Mouse (Mus musculus) frontal cortex, postnatal 36 days (tissue): Measurements from ENCODE around the gene Frmd4a.
A peak's percentile ranks its signal among the peaks of the same experiment; 100 is the strongest.

Source experiments
- DNase-seq, 2 experiments: peaks; one replicate each; pipeline ENCODE4 v3.0.0; 2022; ENCODE audit warnings: low spot score in 2 of 2

Gene Frmd4a

DNA sequence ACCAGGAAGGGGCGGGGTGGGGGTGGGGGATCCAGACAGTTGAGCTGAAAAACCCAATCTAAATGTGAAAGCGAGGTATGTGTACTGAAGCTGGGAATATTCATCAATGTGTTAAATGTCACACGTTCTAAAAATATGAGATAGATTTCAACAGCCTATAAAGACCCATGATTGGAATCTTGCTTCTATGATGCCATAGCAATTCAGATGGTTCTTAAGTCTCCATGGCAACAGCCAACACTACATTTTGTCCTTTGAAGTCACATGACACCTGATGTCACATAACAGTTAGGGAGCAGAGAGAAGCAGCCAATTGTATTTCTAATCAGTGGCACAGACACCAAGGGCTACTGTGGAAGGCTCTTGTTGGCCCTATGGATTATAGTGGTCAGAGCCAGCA, 120.0 kb downstream of the Frmd4a start:
- no peak for DNase-seq

DNA sequence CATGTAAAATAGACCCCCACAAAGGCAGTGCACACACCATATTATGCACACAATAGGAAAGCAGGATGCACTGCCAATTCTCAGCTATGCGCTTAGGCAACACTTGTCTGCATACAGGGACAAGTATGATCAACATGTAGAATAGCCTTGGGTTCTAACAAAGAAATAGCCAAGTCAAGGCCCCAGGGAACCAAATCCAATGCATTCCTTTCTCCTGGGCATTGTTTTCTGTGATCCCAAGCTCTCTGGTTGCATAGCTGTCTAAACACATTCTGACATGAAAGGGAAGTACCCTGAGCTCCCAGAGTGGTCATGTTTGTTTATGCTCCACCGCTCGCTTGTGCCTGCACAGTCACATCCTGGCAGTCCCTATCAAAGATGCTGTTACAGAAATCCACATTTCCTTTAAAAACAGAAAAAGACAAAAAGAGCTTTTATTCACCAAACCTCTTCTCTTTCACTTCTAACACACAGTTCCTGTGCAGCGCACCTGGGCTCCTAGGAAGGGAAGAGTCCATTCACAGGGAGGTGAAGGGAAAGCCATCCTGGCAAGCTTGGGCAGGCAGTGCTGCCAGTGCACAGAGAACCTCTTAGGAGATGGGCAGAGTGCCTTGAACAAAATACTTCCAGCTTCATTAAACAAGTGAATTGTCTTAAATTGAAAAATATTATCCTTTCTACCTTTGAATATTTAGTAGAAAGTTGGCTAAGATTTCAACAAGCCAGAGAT, 124.9 kb downstream of the Frmd4a start:
- no peak for DNase-seq

DNA sequence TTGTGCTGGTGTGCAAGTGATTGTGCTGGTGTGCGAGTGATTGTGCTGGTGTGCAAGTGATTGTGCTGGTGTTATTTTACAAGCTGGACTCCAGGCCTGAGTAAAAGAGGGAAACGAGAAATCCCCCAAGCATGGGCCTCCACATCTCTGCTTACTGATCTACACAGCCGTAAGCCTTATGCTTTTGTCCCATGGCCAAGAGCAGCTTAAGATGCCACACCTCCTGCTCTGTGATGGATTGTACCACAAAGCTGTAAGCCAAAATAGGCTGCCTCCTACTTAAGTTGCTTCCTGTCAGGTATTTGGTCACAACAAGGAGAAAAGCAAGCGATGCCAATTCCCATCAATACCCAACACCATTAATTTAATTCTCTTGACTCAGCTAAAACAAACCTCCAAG, 126.9 kb downstream of the Frmd4a start:
- DNase-seq, result no peak

DNA sequence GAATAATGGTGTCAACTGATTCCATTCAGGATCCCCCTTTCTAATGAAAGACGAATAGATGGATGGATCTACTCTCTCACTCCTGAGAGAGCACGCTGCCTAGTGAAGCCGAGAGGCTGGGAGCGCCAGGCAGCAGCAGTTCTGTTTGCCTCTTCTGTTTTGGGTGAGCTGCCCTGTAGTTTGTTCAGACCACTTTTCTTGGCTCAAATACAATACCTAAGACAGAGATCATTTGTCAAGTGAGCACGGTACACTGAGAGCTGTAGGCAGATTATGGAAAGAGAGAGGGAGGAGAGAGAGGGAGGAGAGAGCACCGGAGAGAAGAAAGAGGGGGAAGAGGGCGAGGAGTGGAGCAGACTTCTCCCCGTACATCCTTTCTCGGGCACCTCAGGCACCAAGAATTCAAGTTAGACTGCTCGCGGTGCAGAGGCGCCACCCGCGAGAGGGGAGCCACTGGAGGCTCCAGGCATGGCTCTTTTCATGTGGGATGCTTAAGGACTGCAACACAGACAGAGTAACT, 135.1 kb downstream of the Frmd4a start:
- DNase-seq, result peak; percentile 30 to 33

DNA sequence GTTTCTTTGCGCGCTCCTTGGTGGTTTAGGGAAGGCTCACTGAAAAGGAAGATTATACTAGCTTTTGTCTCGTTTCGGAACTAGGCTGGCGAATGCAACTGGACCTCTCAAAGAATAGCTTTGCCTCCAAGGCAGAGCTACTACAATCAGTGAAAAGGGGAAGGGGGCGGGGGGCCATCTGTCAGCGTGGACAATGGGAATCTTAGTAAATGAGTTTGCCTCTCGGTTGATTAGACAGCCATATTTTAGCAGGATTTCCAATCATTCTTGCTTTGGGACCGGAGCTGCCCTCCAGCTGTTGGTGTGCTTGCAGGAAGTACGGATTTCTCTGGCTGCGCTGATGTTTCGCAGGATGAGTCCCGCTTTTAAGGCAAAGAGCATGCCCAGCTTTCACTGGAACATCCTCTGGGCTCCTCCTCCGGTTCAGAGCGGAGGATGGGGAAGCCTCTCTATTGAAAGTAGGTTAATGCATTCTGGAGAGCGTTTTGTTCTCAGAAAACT, 135.7 kb downstream of the Frmd4a start:
- peak; percentile 65 to 68 for DNase-seq

DNA sequence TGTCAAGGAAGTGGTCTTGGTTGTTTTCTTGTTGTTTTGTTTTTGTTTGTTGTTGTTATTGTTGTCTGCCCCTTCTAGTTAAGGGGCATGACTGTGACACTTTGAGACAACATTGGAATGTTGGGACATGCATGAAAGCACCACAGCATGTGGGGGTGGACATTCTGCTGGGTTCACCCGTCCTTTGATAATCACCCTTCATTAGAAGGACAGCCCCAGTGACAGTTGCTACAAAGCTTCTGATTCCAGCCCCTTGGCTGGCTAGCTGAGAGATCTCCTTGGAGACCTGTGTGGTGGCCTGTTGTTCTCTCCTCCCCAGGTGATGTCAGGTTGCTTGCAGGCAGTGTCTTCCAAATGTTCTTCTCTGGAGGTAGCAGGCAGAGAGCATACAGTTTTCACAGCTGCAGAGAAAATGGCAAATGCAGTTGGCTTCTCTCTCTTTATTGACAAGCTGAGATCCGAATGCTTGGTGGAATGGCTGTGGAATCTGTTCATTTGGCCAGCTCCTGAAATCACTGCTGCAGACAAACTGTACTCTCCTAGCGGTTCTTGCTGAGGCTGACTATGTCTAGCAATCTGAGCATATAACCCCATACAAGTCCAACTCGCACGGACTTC, 136.6 kb downstream of the Frmd4a start:
- no peak for DNase-seq

DNA sequence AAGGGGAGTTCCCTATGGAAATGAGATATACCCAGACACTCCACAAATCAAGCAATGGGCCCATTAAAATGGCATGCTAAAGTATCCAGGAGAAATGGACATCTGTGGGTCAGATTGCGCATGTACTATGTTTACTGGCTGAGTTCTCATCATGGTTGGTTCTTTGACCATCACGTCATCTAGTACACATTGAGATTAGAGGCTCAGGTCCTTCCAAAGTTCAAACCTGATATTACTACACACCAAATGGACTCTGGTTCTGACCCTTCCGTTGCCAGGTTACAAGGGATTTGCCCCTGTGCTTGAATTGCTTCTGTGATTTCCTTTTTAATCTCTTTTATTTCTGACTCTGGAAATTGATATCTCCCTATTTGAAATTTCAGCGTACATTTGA, 137.1 kb downstream of the Frmd4a start:
- DNase-seq, result no peak

DNA sequence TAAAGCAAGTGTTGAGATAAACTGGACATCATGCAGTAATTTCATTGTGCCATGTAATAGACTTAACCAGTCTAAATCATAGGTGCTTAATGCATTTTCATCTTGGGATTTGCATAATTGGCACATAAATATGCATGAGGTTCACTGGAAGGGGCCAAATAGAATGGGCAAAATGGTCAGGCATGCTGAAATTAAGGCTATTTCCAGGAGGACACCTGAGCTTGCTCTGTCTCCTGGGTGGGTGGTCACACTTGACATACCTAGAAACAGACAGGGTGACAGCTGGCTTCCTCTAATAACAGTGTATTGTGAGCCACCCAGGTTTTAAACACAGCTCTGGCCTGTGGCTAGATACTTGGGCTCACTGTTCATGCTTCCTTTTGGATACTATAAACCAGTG, 137.9 kb downstream of the Frmd4a start:
- DNase-seq, result no peak

DNA sequence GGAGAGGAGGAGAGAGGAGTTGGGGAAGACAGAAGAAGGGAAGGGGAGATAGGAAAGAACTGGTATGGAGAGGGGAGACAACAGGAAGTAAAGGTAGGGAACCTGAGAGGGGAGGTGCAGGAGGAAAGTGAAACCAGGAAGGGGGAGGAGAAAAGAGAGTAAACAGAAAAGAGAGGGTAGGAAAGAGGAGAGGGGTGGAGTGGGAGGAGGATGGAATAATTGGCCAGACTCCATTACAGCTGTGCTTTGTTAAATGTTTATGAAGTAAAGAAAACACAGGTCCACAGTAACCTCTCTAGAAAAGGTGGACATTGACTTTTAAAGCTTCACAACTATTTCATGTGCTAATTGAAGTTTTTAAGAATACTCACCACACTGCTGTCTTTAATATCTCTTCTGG, 139.0 kb downstream of the Frmd4a start:
- no peak for DNase-seq

DNA sequence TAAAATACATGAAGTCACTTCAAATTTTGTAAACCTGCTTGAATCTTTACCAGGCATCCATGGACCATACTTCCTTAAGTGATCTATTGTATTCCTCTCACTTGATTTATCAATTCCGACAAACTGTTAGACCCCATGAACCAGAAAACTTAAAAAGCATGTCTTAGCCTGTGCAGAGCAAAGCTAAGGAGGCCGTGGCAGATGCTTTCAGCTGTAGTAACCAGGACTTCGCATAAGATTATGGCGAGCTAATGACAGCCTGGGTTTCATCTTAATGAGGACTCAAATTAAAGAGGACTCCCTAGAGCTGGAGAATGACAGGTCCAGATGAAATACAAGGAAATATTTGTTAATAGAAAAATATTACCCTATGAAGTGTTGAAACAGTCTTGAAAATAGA, 139.9 kb downstream of the Frmd4a start:
- DNase-seq, result no peak

DNA sequence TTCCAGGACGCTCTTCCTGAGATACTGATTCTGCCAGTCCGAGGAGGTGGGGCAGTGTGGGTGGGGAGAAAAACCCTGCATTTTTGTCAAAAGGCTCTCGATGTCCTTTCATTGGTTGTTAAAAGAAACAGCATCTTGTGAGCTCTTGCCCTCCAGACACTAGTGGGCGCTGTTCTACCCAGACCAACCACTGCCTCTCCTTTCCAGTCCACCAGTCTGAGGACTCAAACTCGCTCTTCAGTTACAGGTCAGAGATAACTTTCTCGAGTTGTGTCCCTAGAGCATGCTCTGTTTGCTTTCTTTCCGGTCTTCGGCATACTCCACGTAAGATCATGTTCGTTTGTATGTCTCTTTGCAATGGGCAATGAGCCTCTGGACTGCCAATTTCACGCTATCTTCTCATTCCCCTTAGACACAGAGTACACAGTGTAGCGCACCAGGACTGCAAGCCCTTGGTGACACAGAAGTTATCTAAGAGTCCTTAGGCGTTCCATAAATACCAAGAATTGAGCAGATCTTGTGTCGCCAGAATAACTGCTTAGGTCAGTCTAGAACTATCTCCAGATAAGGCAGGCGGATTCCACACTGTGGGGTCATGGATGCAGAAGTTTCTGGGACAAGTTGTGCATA, 142.2 kb downstream of the Frmd4a start:
- no peak for DNase-seq

DNA sequence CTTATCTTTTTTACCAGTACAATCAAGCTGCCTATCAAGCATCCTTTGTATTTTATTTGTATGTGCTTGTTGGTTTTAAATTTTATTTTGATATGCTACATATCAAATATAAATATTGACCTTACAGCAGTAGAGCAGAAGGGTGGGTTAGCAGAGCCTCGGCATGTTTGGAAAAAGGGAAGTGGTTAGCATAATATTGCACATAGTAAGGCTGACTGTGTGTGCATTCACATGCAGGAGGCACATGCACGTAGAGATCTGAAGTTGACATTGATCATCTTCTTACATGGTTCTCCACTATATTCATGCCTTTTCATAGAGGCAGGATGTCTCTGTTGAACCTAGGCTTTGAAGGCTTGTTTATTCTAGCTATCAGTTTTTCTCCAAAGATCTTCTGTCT, 148.7 kb downstream of the Frmd4a start:
- DNase-seq, result no peak

DNA sequence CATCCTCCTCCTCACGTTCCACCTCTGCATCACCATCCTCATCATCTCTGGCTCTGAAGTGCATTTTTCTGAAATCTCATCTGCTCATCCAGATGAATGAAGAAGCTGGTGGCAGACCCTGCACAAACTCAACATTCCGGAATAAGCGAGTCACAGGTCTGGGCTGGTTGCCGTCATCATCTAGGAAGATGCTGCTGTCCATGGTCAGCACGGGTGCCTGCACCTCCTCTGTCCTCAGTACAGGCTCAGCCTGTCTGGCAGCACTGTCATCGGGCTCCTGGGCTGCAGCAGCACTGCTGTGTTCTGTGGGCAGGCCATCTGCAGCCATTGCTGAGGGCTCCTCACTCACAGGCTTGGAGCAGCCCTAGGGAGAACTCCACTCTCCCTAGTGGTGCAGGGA, 149.6 kb downstream of the Frmd4a start:
- no peak for DNase-seq

DNA sequence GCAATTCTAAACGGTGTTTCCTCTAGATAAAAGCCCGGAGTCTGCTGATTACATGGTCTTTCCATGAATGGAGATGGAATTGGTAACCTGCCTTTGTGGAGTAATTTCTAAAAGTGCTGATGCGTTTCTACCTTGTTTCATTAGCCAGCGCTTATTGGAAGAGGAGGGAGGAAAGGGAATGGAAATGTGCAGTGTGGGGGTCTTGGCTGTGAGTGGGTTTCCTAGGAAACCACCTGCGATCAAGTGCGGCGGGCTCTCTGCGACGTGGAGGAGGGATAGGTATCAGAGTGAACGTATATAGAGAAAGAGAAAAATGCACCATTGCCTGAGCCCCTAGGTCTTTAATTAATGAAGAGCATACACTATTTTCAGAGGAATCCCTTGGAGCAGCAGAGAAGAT, 152.2 kb downstream of the Frmd4a start:
- no peak for DNase-seq

DNA sequence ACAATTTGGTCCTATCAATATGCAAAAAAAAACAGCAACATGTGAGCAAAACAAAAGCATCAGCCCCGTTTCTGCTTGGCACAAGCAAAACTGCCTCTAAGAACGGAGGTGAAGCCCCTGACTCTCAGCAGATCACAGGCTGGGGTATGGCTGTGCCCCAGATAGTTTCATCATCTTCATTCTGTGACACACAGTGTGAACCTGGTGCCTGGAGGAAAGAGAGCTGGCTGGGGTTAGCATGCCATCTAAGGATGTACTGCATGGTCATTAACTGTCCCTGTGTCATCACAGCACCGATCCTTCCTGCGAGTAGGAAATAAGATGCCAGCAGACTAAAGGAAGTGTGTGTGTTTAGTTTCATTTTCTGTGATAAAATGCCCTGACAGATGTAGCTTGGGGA, 152.7 kb downstream of the Frmd4a start:
- no peak for DNase-seq

DNA sequence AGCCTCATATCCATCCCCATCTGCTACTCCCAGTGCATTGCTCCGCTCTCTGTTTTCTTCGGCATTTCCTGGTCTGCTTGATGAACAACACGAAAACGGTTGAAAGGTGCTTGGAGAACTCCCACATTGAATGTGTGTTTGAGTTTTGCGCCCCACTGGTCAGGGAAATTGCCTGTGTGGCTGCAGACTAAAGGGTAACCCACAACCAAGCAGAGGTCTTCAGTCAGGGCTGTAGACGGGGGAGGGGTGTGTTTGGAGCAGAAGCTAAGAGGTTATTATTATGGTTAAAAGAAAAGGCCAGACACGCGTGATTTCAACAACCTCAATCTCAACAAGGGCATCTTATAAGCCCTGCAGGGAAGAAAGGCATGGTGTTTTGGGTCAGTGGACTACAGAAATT, 167.5 kb downstream of the Frmd4a start:
- no peak for DNase-seq

DNA sequence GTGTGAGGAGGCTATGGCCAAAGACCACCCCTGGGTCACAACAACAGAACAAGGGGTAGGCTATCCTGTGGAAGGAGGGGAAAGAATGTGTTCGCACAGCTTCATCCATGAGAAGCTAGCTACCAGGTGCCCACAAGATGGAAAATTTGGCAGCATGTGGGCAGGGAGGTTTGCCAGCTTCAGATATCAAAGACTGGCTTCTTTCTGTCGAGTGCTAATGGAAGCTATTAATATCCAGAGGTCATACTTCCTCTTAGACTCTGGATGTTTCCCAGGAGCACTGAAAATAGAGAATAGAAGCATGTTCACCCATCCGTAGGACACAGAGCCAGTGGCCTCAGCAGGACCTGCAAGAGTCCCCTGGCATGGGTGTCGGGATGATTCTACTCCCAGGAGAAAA, 170.0 kb downstream of the Frmd4a start:
- peak in 1 of 2 experiments; percentile 17 for DNase-seq

DNA sequence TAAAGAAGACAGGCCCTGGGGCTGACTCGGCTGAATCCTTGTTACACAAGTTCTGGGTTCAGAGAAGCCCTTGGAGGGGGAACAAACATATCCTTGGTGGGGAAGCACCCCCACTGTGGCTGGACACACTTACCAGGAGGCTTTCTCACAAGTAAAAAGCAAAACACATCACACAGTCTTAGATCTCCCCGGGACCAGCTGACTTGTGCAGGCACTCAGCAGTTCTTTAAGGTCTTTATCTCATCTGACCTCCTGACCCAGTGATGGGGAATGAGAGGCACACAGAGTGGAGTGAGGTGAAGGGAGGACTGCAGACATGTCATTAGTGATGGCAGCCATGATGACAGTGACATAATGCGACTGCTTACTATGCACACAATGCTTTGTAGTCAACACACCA, 170.8 kb downstream of the Frmd4a start:
- DNase-seq, result no peak

DNA sequence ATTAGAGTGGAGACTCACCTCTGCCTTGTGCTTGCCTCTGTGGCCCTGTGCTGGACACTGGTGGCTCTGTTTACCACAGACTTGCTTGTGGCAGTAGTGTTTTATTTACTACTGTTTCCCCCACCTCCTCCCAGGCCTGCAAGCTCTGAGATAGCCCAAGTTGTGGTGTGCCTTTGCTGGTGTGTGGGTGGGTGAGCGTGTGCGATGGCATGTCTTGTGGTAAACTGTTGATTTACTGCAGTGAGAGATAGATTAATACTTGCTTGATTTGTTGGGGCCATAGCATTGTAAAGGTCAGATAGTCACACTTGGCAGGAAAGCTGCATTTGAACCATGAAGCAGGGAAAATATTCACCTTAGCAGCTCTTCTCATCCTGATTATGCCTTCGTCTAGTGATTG, 172.8 kb downstream of the Frmd4a start:
- no peak for DNase-seq

DNA sequence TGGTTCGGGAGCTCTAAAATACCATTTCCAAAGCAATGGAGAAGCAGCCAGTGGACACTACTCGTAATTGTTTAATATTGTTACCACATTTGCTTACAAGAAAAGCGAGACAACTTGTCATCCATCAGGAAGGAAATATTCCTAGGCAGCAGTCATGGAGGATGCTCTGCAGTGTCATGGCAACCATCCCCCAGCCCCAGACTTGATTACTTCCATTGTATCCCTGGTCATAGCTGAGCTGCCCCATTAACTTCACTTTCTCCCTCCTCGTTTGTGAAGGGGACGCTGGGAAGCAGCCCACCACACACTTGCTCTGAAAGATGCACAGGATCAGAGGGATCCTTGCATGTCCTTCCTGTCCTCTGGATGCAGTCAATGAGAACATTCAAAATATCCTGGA, 173.5 kb downstream of the Frmd4a start:
- no peak for DNase-seq

DNA sequence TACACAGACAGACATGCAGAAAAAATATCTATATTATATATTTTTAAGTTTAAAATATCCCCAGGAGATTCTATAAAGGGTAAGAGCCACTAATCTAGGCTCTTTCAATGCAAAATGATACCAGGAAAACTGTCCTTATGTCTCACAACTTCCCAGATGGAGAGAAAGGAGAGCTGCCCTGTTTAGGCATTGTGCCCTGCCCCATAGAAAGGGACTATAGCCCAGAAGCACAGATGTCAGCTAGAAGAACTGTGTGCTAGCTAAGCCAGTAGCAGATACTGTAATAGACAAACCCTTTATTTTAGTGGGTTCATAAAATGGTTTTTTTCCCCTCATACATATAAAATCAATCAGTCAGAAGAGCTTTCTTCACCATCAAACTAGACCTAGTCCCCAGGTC, 175.7 kb downstream of the Frmd4a start:
- DNase-seq, result no peak

DNA sequence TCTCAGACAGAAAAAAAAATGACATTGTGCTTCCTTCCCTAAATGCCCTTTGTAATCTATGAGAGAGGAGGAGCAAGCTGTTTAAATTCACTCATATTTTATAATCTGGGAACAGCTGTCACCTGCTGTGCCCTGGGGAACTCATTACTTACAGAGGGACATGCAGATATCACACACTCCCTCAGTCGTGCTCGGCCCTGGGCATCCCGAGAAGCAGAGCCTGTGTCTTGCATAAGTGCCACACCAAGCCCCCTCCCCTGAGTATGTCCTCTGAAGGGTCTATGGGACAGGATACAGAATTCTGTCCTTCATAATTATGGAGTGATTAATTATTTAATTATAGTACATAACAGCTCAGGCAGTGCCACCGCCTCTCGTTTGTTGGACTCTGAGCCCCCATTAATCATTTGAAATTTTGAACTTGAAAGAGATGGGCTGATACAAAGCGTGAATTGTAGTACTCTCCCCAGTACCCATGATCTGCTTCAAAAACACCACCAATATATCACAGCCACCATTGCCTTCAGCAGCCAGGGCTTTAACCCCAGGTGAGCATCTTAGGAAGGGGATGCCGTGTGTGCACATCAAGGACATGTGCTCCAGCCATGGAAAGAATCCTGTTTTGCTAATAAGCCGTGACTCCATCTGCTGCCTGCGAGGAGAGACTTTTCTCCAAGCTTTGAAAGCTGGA, 177.0 kb downstream of the Frmd4a start:
- DNase-seq, result no peak
